Mouse (Mus musculus) forebrain, embryonic 14.5 days (tissue): Measurements from ENCODE around the gene Pdss2. TPM values are rescaled to one million over a fixed set of nuclear protein-coding genes. Genes with fewer than 3 reads are reported as not detected.

Experiments
- ATAC-seq: fragments of 200-750 bp; cut with Nextera tagmentation; 2 replicates; pipeline ENCODE4 v1.8.0; 2017; ENCODE audit warnings: mild to moderate bottlenecking, moderate library complexity
- DNase-seq: peaks from one replicate; pipeline ENCODE4 v3.0.0-alpha.2; 2015; ENCODE audit warnings: low spot score
- H3K27ac ChIP-seq: fragments of 300-500 bp; sonication (generic); 2 replicates; pipeline ENCODE4 v1.5.1; 2014; ENCODE audit warnings: low read depth, mild to moderate bottlenecking, control low read depth, low read length, moderate library complexity
- H3K27me3 ChIP-seq: fragments of 300-500 bp; sonication (generic); replicated peaks from 2 replicates; pipeline ENCODE4 v1.6.1; 2014; ENCODE audit warnings: low read length, control low read depth, mixed read lengths; ENCODE audit not compliant: control insufficient read depth, insufficient read depth
- H3K36me3 ChIP-seq: fragments of 300-500 bp; sonication (generic); 2 replicates; pipeline ENCODE4 v1.6.1; 2014; ENCODE audit warnings: low read length, control low read depth; ENCODE audit not compliant: control insufficient read depth, insufficient read depth
- H3K4me1 ChIP-seq: fragments of 300-500 bp; sonication (generic); 2 replicates; pipeline ENCODE4 v1.6.1; 2014; ENCODE audit warnings: antibody characterized with exemption, low read length, control low read depth; ENCODE audit not compliant: control insufficient read depth, insufficient read depth
- H3K4me2 ChIP-seq: fragments of 300-500 bp; sonication (generic); 2 replicates; pipeline ENCODE4 v1.6.1; 2014; ENCODE audit warnings: mild to moderate bottlenecking, control low read depth, low read length
- H3K4me3 ChIP-seq: fragments of 300-500 bp; sonication (generic); 2 replicates; pipeline ENCODE4 v1.5.1; 2014; ENCODE audit warnings: low read depth, low read length, control low read depth
- H3K9ac ChIP-seq: fragments of 300-500 bp; sonication (generic); 2 replicates; pipeline ENCODE4 v1.6.1; 2014; ENCODE audit warnings: mild to moderate bottlenecking, low read length, control low read depth, moderate library complexity
- H3K9me3 ChIP-seq: fragments of 300-500 bp; sonication (generic); replicated peaks from 2 replicates; pipeline ENCODE4 v1.6.1; 2016; ENCODE audit warnings: low read length, control low read depth, mixed read lengths; ENCODE audit not compliant: control insufficient read depth
- WGBS: fragments of 180-500 bp; shearing (Covaris S2); extraction: QIAGEN DNeasy Blood & Tissue Kit; methylation state at CpG from one replicate; pipeline ENCODE4 v1.1.7; 2014; 5-methylcytosine and 5-hydroxymethylcytosine counted together
- polyA plus RNA-seq: library from polyadenylated mRNA; unstranded; fragments of >200 nt; fragmentation: Nextera tagmentation; extraction: Ambion mirVana; gene quantifications from 2 replicates; pipeline ENCODE4 v1.2.1, GENCODE M21; 2014

Gene Pdss2
- polyA plus RNA-seq, 1 experiment from 2014 or later = 13.3 TPM

DNA sequence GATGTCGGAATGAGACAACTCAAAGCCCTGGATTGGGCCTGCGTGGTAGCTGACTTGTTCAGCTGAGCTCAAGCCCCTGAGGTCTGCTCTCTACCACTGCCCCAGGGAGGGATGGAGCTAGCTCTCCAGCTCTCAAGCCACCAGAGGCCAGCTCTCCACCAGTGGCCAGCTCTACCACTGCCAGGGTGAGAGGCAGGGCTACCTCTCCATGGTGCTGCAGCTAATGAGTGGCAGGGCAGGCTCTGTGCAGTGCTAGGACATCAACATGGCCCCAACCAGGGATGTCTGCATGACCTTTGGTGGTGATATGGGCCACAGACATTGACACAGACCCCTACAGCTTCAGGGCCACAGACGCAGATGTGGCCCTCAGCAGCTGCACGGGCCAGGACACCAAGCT is 144.6 kb downstream of the Pdss2 start:
- ATAC-seq (no peak), DNase-seq (no peak)
- Histone ChIP-seq H3K36me3 (no peaks in the 10 kb centered on the region), H3K27me3 (no peaks in the 10 kb centered on the region), H3K4me2 (no peak overlapping the region), H3K4me1 (no peaks in the 10 kb centered on the region), H3K9me3 (no peaks in the 10 kb centered on the region), H3K9ac (no peak overlapping the region), H3K27ac (no peak overlapping the region), H3K4me3 (no peak overlapping the region)
- WGBS = 85% methylated on average over 4 of the region's 4 CpGs

DNA sequence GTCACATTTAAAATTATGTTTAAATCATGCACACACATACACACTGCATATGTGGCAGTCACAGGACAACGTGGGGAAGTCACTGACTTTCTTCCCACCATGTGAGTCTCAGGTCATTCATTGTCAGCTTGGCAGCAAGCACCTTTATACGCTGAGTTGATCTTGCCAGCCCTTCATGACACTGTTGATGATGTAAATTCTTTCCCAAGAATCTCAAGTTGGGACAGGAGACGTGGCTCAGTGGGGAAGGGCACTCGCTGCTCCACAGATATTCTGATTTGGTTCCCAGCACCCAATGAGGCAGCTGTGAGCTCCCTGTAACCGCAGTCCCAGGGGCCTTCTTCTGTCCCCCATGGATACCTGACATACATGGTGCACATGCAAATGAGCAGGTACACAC is 147.3 kb downstream of the Pdss2 start:
- no peak overlapping the region for H3K27ac ChIP-seq
- H3K9ac ChIP-seq = no peak overlapping the region
- no peak overlapping the region for H3K4me3 ChIP-seq
- H3K4me1 ChIP-seq = no peaks in the 10 kb centered on the region
- no peaks in the 10 kb centered on the region for H3K9me3 ChIP-seq
- H3K27me3 ChIP-seq = no peaks in the 10 kb centered on the region
- DNase-seq = no peak
- no peaks in the 10 kb centered on the region for H3K36me3 ChIP-seq
- H3K4me2 ChIP-seq = no peak overlapping the region
- 88% methylated on average over 5 of the region's 5 CpGs for WGBS
- ATAC-seq = no peak

DNA sequence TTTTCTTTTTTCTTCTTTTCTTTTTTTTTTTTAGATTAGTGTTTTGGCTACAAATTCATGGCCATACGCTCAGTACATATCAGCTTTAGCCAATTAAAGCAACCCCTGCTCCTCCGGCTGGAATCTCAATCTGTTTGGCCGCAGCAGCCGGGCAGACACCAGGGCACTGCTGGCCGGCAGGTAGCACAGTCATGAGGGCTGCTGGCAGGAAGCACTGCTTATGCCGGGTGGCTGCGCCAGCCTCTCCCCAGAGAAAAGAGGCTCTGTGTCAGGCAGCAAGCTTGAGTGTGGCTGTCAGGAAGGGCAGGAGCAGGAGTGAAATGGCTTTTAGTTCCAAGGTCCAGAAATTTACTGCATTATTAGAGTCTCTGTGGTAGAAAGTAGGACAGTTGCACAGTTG is 151.0 kb downstream of the Pdss2 start:
- no peak for DNase-seq
- ATAC-seq = no peak
- no peak overlapping the region for H3K4me2 ChIP-seq
- no peaks in the 10 kb centered on the region for H3K36me3 ChIP-seq
- no peak overlapping the region for H3K9ac ChIP-seq
- no peak overlapping the region for H3K4me3 ChIP-seq
- H3K27me3 ChIP-seq = no peaks in the 10 kb centered on the region
- H3K9me3 ChIP-seq = no peaks in the 10 kb centered on the region
- H3K27ac ChIP-seq = no peak overlapping the region
- H3K4me1 ChIP-seq = no peaks in the 10 kb centered on the region
- WGBS = 83% methylated on average over 7 of the region's 7 CpGs

GRCm38 (mm10) chr10:43373035-43373434 is 151.7 kb downstream of the Pdss2 start:
- Histone ChIP-seq H3K4me3 (no peak overlapping the region), H3K9ac (no peak overlapping the region), H3K27ac (no peak overlapping the region), H3K36me3 (no peaks in the 10 kb centered on the region), H3K27me3 (no peaks in the 10 kb centered on the region), H3K4me2 (no peak overlapping the region), H3K4me1 (no peaks in the 10 kb centered on the region), H3K9me3 (no peaks in the 10 kb centered on the region)
- WGBS = 96% methylated on average over 9 of the region's 9 CpGs
- ATAC-seq (no peak), DNase-seq (no peak)

DNA sequence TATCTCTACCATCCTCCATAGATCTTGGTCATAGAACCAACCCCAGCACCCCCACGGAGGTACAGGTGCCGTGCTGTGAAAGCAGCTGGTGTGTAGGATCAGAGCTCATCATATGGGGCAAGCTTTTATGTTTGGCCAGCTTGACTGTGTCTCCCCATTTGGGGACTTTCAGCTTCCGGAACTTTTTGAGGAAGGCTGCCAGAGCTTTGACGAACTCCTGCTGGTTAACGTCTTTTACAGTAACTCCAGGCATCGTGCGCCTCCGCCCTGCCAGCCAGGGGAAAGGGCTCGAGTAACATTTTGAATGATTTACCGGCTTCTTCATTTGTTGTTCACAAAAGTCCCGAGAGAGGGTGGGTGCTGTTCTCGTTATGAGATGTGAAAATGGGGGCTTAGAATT is 152.4 kb downstream of the Pdss2 start:
- no peaks in the 10 kb centered on the region for H3K36me3 ChIP-seq
- WGBS = 82% methylated on average over 12 of the region's 12 CpGs
- DNase-seq = no peak

GRCm38 (mm10) chr10:43375286-43375685 is 154.0 kb downstream of the Pdss2 start:
- Histone ChIP-seq H3K4me2 (no peak overlapping the region), H3K9ac (no peak overlapping the region), H3K27ac (no peak overlapping the region), H3K27me3 (no peaks in the 10 kb centered on the region), H3K36me3 (no peaks in the 10 kb centered on the region), H3K4me1 (no peaks in the 10 kb centered on the region), H3K9me3 (no peaks in the 10 kb centered on the region), H3K4me3 (no peak overlapping the region)
- no peak for DNase-seq
- WGBS = 77% methylated on average over 4 of the region's 4 CpGs
- no peak for ATAC-seq

More for the DNA sequence above, 152.4 kb downstream of the Pdss2 start:
- H3K9me3 ChIP-seq = no peaks in the 10 kb centered on the region
- H3K4me1 ChIP-seq = no peaks in the 10 kb centered on the region
- no peak overlapping the region for H3K4me3 ChIP-seq
- H3K4me2 ChIP-seq = no peak overlapping the region
- no peaks in the 10 kb centered on the region for H3K27me3 ChIP-seq
- no peak overlapping the region for H3K9ac ChIP-seq
- no peak overlapping the region for H3K27ac ChIP-seq
- no peak for ATAC-seq

DNA sequence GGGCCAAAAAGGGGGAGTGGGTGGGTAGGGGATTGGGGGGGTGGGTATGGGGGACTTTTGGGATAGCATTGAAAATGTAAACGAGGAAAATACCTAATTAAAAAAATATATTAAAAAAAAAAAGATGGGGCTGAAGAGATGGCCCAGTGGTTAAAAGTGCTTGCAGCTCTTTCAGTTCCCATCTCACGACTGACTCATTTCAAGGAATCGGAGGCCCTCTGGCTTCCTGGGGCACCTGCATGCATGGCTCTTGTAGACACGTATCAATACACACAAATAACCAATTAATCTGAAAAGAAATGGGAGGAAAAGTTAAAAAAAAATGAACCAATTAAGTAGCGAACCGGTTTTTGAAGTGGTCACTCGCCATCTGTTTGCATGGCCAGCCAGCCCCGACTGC is 155.5 kb downstream of the Pdss2 start:
- no peaks in the 10 kb centered on the region for H3K4me1 ChIP-seq
- DNase-seq (no peak), ATAC-seq (no peak)
- H3K4me3 ChIP-seq = no peak overlapping the region
- 74% methylated on average over 8 of the region's 8 CpGs for WGBS
- H3K9me3 ChIP-seq = no peaks in the 10 kb centered on the region
- no peaks in the 10 kb centered on the region for H3K36me3 ChIP-seq
- H3K27ac ChIP-seq = no peak overlapping the region
- H3K9ac ChIP-seq = no peak overlapping the region
- no peaks in the 10 kb centered on the region for H3K27me3 ChIP-seq
- no peak overlapping the region for H3K4me2 ChIP-seq

DNA sequence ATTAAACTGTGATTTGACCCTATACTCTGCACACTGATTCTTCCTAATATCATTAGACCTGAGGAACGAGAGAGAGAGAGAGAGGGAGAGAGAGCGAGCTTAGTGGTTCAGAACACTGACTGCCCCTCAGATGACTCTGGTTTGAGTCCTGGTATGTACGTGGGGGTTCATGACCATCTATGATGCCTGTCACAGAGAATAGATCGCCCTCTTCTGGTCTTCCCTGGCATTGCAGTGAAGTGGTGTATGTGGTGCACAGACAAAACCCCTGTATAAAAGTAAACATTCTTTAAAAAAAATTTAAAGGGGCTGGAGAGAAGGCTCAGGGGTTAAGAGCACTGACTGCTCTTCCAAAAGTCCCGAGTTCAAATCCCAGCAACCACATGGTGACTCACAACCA is 157.0 kb downstream of the Pdss2 start:
- peak; percentile 75 for DNase-seq
- no peaks in the 10 kb centered on the region for H3K9me3 ChIP-seq

DNA sequence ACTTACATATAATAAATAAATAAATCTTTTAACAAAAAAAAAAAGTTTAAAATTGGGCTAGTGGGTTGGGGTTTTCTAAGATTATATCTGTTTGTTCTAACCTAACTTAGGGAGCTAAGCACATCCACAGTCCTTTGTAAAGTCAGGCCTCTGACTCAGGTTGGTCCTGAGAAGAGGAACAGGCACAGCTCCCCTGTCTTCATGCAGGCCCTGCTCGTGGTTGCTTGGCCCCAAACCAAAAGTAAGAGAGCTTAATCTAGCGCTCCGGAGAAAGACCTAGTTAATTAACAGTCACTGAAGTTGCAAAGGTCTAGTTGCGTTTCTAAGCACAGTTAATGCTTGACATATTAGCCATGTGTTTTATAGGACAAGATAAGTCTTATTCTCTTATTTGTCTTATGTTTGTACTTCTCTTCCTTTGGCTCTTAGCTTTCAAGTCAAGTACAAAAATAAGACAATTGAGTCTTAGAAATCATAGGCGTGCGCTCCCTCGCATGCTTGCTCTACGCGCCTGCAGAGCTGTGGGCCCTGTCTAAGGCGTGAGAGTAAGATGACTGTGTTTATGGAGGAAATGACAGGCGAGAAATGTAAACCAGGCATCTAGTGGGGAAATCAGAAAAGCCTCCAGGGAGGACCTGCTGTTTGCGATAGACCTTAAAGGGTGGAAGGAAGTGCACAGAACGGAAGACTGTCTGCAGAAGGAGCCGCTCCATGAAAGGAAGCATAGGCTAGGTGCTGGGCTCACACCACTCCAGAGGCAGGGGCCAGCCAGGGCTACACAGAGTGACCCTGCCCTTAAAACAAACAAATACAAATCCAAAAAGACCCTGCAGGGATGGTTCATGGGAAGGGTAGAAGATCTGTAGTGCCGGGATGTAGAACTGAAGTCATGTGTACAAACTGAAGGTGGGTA is 157.7 kb downstream of the Pdss2 start:
- no peak for DNase-seq
- 79% methylated on average over 15 of the region's 15 CpGs for WGBS
- Histone ChIP-seq H3K4me1 (no peaks in the 10 kb centered on the region), H3K4me3 (no peak overlapping the region), H3K9ac (no peak overlapping the region), H3K36me3 (no peaks in the 10 kb centered on the region), H3K27me3 (no peaks in the 10 kb centered on the region), H3K4me2 (no peak overlapping the region), H3K27ac (no peak overlapping the region), H3K9me3 (no peaks in the 10 kb centered on the region)
- ATAC-seq = no peak

More for the DNA sequence above, 157.0 kb downstream of the Pdss2 start:
- no peaks in the 10 kb centered on the region for H3K4me1 ChIP-seq
- ATAC-seq = 0 out of 2 replicates have a peak, but pooled peaks have one; percentile 18
- 39% methylated on average over 5 of the region's 5 CpGs for WGBS
- H3K4me3 ChIP-seq = no peak overlapping the region
- H3K36me3 ChIP-seq = no peaks in the 10 kb centered on the region
- H3K27me3 ChIP-seq = no peaks in the 10 kb centered on the region
- no peak overlapping the region for H3K27ac ChIP-seq
- H3K9ac ChIP-seq = no peak overlapping the region
- H3K4me2 ChIP-seq = no peak overlapping the region
